Mouse (Mus musculus): ENCODE measurements at regions not wholly inside any gene's neighbourhood (a gene's known extent, or its start where the extent isn't known, plus 50 kb on each side); places are given as distances from the start of the nearest gene placed in this dataset.

DNA sequence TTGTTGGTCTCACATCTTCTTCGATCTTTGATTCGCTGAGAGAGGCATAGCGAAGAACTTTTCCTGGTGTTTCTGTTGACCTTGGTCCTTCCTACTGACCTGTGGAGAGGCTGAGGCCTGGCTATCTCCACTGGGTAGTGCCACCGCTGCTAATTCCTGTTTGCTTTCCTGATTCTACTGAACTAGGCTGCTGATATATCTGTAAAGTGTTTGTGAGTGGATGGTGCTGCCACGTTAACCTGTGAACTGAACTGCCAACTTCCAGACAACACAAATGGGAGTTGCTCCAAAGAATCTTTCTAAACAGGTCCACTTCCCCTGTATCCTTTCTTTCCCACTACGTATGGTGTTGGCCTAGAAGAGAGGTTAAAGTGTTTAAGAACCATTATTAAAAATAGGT is 78.0 kb upstream of the Akt3 start:
- H3K4me3 ChIP-seq (ENCODE audit: control insufficient read depth in 1 of 2, insufficient read depth in 1 of 2, low read depth in 1 of 2, low read length in 2 of 2): no peak overlapping the region
- H3K4me2 ChIP-seq (ENCODE audit: low read length): no peak overlapping the region
- peaks cover 0 to 4% of the 10 kb centered on the region in 2 experiments; a peak in 1 of 4 replicates for H3K4me1 ChIP-seq (ENCODE audit: control insufficient read depth in 2 of 2, insufficient read depth in 2 of 2, low read length in 2 of 2)
- H3K9ac ChIP-seq (ENCODE audit: low read length): no peak overlapping the region
- no peaks in the 10 kb centered on the region for H3K27me3 ChIP-seq (ENCODE audit: control insufficient read depth, insufficient read depth, low read length)
- H3K27ac ChIP-seq (replicated peaks in 1 of 2; ENCODE audit: control insufficient read depth in 1 of 2, insufficient read depth in 1 of 2, low read depth in 2 of 2, low read length in 2 of 2): no peak overlapping the region
- H3K9me3 ChIP-seq (ENCODE audit: control insufficient read depth, low read length): no peaks in the 10 kb centered on the region
- no peaks in the 10 kb centered on the region for H3K36me3 ChIP-seq (ENCODE audit: control insufficient read depth, insufficient read depth, low read length)
- WGBS: 80% methylated on average over 6 of the region's 6 CpGs
- no peak for ATAC-seq (ENCODE audit: insufficient number of reproducible peaks, insufficient read depth, low FRiP score, low read depth)

DNA sequence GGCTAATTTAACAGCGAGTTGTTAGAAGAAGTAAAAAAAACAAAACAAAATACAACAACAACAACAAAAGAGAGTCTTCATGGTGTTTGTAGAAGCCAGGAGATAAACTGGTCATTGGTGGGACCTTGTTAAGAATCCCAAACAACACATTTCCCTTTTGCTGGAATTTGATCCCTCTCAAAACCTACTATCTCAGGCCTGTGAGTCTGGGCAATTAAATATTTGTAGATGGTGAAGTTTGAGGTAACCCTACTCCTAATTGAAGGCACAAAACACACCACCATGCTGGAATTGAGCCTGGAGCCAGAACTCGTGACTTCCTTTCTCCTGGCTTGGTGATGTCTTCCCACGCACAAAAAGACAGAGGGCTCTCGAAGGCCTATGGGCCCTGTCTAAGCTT is 65.4 kb upstream of the Akt3 start:
- Histone ChIP-seq H3K4me1 (ENCODE audit: control insufficient read depth in 2 of 2, insufficient read depth in 2 of 2, low read length in 2 of 2) (peaks cover 0 to 3% of the 10 kb centered on the region in 2 experiments; a peak in 1 of 4 replicates), H3K36me3 (ENCODE audit: control insufficient read depth, insufficient read depth, low read length) (no peaks in the 10 kb centered on the region), H3K9ac (ENCODE audit: low read length) (no peak overlapping the region; the same call in 1 of the 2 replicates), H3K4me3 (ENCODE audit: control insufficient read depth in 1 of 2, insufficient read depth in 1 of 2, low read depth in 1 of 2, low read length in 2 of 2) (peak overlapping the region in 1 of 2 experiments; percentile 53; a peak in 2 of 4 replicates), H3K27ac (replicated peaks in 1 of 2; ENCODE audit: control insufficient read depth in 1 of 2, insufficient read depth in 1 of 2, low read depth in 2 of 2, low read length in 2 of 2) (no peak overlapping the region), H3K27me3 (ENCODE audit: control insufficient read depth, insufficient read depth, low read length) (no peaks in the 10 kb centered on the region), H3K9me3 (ENCODE audit: control insufficient read depth, low read length) (no peaks in the 10 kb centered on the region), H3K4me2 (ENCODE audit: low read length) (peak overlapping the region; percentile 96)
- ATAC-seq (ENCODE audit: insufficient number of reproducible peaks, insufficient read depth, low FRiP score, low read depth): no peak
- WGBS: 61% methylated on average over 4 of the region's 4 CpGs

DNA sequence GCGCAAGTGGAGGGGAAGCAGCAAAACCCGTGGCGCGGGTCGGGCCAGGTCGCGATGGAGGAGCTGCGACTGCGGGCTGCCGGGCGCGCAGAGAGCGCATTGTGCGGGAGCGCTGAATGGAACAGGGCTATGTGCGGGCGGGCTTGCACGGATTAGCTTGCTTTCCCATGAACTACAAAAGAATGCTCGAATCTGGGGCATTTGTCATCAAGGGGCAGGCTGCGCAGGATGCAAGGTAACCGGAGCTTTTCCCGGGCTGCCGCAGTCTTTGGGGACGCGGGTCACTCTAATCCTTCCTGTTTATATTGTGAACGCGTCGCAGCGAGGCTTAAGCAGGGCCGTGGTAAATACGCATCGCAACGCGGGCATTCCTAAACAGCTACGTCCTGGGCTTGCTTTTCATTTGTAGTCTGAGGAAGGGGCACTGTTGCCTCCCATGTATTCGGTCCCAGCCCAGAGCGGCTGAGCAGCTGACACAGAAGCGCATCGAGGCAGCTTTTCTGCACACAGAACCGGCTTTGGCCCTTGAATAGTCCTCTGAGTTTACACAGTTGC is 64.8 kb upstream of the Akt3 start:
- Histone ChIP-seq H3K4me1 (ENCODE audit: control insufficient read depth in 2 of 2, insufficient read depth in 2 of 2, low read length in 2 of 2) (peaks cover 0 to 3% of the 10 kb centered on the region in 2 experiments; a peak in 1 of 4 replicates), H3K4me2 (ENCODE audit: low read length) (peak overlapping the region; percentile 96), H3K27me3 (ENCODE audit: control insufficient read depth, insufficient read depth, low read length) (no peaks in the 10 kb centered on the region), H3K27ac (replicated peaks in 1 of 2; ENCODE audit: control insufficient read depth in 1 of 2, insufficient read depth in 1 of 2, low read depth in 2 of 2, low read length in 2 of 2) (no peak overlapping the region), H3K9ac (ENCODE audit: low read length) (peak overlapping the region; percentile 63), H3K9me3 (ENCODE audit: control insufficient read depth, low read length) (no peaks in the 10 kb centered on the region), H3K36me3 (ENCODE audit: control insufficient read depth, insufficient read depth, low read length) (no peaks in the 10 kb centered on the region), H3K4me3 (ENCODE audit: control insufficient read depth in 1 of 2, insufficient read depth in 1 of 2, low read depth in 1 of 2, low read length in 2 of 2) (peak overlapping the region; percentile 50 to 53)
- WGBS: under 1% methylated on average over 40 of the region's 40 CpGs
- no peak for ATAC-seq (ENCODE audit: insufficient number of reproducible peaks, insufficient read depth, low FRiP score, low read depth)

DNA sequence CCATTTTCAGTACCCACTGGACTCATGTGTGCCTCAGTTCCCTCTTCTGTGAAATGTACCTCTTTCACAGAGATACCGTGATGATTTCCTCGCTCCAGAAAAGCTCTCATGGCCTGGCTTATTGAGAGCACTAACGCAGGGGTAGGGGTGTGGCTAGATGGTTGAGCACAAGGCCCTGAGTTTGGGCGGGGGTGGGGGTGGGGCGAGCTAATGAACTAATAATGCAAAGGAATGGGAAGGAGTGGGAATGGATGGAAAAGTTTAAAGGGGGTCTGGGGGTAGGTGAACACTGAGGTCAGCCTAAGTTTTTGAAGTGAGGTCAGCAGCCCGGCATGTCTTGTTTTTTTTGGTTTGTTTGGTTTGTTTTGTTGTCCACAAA is 64.3 kb upstream of the Akt3 start:
- 15% methylated on average over 6 of the region's 6 CpGs for WGBS
- Histone ChIP-seq H3K4me3 (ENCODE audit: control insufficient read depth in 1 of 2, insufficient read depth in 1 of 2, low read depth in 1 of 2, low read length in 2 of 2) (peak overlapping the region; percentile 50 to 53), H3K27ac (replicated peaks in 1 of 2; ENCODE audit: control insufficient read depth in 1 of 2, insufficient read depth in 1 of 2, low read depth in 2 of 2, low read length in 2 of 2) (no peak overlapping the region), H3K9ac (ENCODE audit: low read length) (peak overlapping the region; percentile 63), H3K4me1 (ENCODE audit: control insufficient read depth in 2 of 2, insufficient read depth in 2 of 2, low read length in 2 of 2) (peaks cover 0 to 3% of the 10 kb centered on the region in 2 experiments; a peak in 1 of 4 replicates), H3K9me3 (ENCODE audit: control insufficient read depth, low read length) (no peaks in the 10 kb centered on the region), H3K27me3 (ENCODE audit: control insufficient read depth, insufficient read depth, low read length) (no peaks in the 10 kb centered on the region), H3K4me2 (ENCODE audit: low read length) (peak overlapping the region; percentile 96), H3K36me3 (ENCODE audit: control insufficient read depth, insufficient read depth, low read length) (no peaks in the 10 kb centered on the region)
- ATAC-seq (ENCODE audit: insufficient number of reproducible peaks, insufficient read depth, low FRiP score, low read depth): no peak

DNA sequence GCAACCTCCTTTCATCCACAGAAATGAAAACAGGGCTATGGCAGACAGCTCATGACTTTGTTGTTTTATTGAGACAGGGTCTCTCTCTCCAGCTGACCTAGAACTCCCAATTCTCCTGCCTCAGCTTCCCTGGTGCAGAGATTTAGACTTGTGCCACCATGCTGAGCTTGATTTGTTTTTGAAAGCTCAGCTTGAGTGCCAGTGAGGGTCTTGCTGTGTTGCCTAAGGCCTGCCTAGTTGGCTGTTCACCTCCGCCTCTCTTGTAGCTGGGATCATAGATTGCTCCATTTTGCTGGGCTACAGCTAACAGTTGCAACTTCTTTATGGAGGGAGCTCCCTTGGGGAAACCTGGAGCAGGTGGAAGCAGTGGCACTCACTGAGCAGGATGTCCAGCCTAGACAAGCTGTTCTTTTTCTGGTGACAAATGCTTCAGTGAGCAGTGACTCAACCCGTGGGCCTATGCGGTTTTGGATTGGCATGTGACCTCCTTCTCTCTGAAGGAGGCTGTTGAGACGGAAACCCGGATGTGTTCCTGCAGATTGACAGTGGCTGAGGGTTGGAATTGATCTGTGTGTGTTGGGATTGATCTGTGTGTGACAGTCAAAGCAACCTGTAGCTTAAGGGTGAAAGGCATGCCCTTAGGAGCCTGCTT is 63.8 kb upstream of the Akt3 start:
- H3K36me3 ChIP-seq (ENCODE audit: control insufficient read depth, insufficient read depth, low read length): no peaks in the 10 kb centered on the region
- H3K9ac ChIP-seq (ENCODE audit: low read length): no peak overlapping the region
- H3K27ac ChIP-seq (replicated peaks in 1 of 2; ENCODE audit: control insufficient read depth in 1 of 2, insufficient read depth in 1 of 2, low read depth in 2 of 2, low read length in 2 of 2): no peak overlapping the region
- WGBS: 46% methylated on average over 5 of the region's 5 CpGs
- peak overlapping the region; percentile 96 for H3K4me2 ChIP-seq (ENCODE audit: low read length)
- peaks cover 0 to 3% of the 10 kb centered on the region in 2 experiments; a peak in 1 of 4 replicates for H3K4me1 ChIP-seq (ENCODE audit: control insufficient read depth in 2 of 2, insufficient read depth in 2 of 2, low read length in 2 of 2)
- ATAC-seq (ENCODE audit: insufficient number of reproducible peaks, insufficient read depth, low FRiP score, low read depth): no peak
- no peaks in the 10 kb centered on the region for H3K9me3 ChIP-seq (ENCODE audit: control insufficient read depth, low read length)
- H3K4me3 ChIP-seq (ENCODE audit: control insufficient read depth in 1 of 2, insufficient read depth in 1 of 2, low read depth in 1 of 2, low read length in 2 of 2): no peak overlapping the region
- no peaks in the 10 kb centered on the region for H3K27me3 ChIP-seq (ENCODE audit: control insufficient read depth, insufficient read depth, low read length)

DNA sequence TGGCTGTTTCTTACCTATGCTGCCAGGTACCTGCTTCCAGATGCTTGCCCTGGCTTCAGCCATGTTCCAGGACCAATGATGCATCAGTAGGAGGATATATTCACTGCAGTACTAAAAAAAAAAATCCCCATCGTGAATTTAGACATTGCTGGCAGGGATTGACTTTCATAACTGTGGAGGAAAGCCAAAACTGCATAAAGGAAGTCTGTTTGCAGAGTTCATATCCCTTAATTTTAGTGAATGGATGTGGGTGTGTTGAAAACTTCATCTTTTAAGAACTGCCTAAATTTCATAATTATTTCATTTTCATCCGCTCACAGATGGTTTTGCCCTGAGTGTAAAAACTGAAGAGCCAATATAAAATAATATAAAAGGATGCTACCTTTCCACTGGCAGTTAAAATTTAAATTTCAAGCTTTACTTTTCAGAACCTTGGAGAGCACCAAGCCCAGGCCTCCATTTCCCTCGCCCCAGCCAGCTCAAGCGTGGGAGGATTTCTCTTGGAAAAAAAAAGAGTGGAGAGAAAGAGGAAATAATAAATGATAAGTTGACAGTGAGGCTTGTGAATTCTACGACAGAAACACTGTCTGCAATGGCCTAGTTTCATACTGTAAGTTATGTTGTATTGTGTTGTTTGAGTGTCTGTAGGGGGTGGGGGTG is 50.3 kb upstream of the Akt3 start:
- Histone ChIP-seq H3K4me2 (ENCODE audit: low read length) (no peak overlapping the region), H3K9me3 (ENCODE audit: control insufficient read depth, low read length) (no peaks in the 10 kb centered on the region), H3K36me3 (ENCODE audit: control insufficient read depth, insufficient read depth, low read length) (no peaks in the 10 kb centered on the region), H3K4me1 (ENCODE audit: control insufficient read depth in 2 of 2, insufficient read depth in 2 of 2, low read length in 2 of 2) (no peaks in the 10 kb centered on the region), H3K27ac (replicated peaks in 1 of 2; ENCODE audit: control insufficient read depth in 1 of 2, insufficient read depth in 1 of 2, low read depth in 2 of 2, low read length in 2 of 2) (no peak overlapping the region), H3K9ac (ENCODE audit: low read length) (no peak overlapping the region), H3K4me3 (ENCODE audit: control insufficient read depth in 1 of 2, insufficient read depth in 1 of 2, low read depth in 1 of 2, low read length in 2 of 2) (no peak overlapping the region), H3K27me3 (ENCODE audit: control insufficient read depth, insufficient read depth, low read length) (no peaks in the 10 kb centered on the region)
- ATAC-seq (ENCODE audit: insufficient number of reproducible peaks, insufficient read depth, low FRiP score, low read depth): no peak
- WGBS: 13% methylated on average over 5 of the region's 5 CpGs
